Mouse (Mus musculus) macrophage (primary cell): ENCODE measurements at regions not wholly inside any gene's neighbourhood (a gene's known extent, or its start where the extent isn't known, plus 50 kb on each side); places are given as distances from the start of the nearest gene placed in this dataset.
A peak's percentile ranks its signal among the peaks of the same experiment; 100 is the strongest.

Source experiments
- H3K27ac ChIP-seq: fragments of 350-480 bp; formaldehyde crosslinking; 2 replicates; pipeline ENCODE4 v1.9.0; 2021
- H3K36me3 ChIP-seq: fragments of 350-480 bp; formaldehyde crosslinking; 2 replicates; pipeline ENCODE4 v1.9.0; 2021; ENCODE audit errors: inconsistent target
- H3K4me3 ChIP-seq: fragments of 350-480 bp; formaldehyde crosslinking; 2 replicates; pipeline ENCODE4 v1.9.0; 2021; ENCODE audit errors: inconsistent target
- H3K79me2 ChIP-seq: fragments of 350-480 bp; formaldehyde crosslinking; 2 replicates; pipeline ENCODE4 v1.9.0; 2021; ENCODE audit errors: inconsistent target
- WGBS: methylation state at CpG from one replicate; pipeline ENCODE4 v1.1.7; 2026; ENCODE audit warnings: inconsistent platforms; ENCODE audit not compliant: missing documents; 5-methylcytosine and 5-hydroxymethylcytosine counted together

GRCm38 (mm10) chr10:96523967-96524801 lies 92.6 kb upstream of the Btg1 start:
- WGBS = 93% methylated on average over 20 of the region's 20 CpGs
- H3K79me2 ChIP-seq = no peaks in the 10 kb centered on the region

GRCm38 (mm10) chr10:96527864-96528263 lies 88.9 kb upstream of the Btg1 start:
- WGBS = 100% methylated on average over 3 of the region's 3 CpGs
- H3K36me3 ChIP-seq = no peaks in the 10 kb centered on the region
- H3K27ac ChIP-seq = no peak overlapping the region
- H3K79me2 ChIP-seq = no peaks in the 10 kb centered on the region
- no peak overlapping the region for H3K4me3 ChIP-seq

More at GRCm38 (mm10) chr10:96523967-96524801, 92.6 kb upstream of the Btg1 start:
- no peak overlapping the region for H3K27ac ChIP-seq
- no peaks in the 10 kb centered on the region for H3K36me3 ChIP-seq
- no peak overlapping the region for H3K4me3 ChIP-seq

GRCm38 (mm10) chr10:96534547-96535124 lies 82.2 kb upstream of the Btg1 start:
- WGBS = 91% methylated on average over 7 of the region's 7 CpGs
- Histone ChIP-seq H3K79me2 (no peaks in the 10 kb centered on the region), H3K27ac (no peak overlapping the region), H3K4me3 (no peak overlapping the region), H3K36me3 (no peaks in the 10 kb centered on the region)

GRCm38 (mm10) chr10:96535461-96535860 lies 81.3 kb upstream of the Btg1 start:
- H3K79me2 ChIP-seq = no peaks in the 10 kb centered on the region
- 92% methylated on average over 9 of the region's 9 CpGs for WGBS
- H3K36me3 ChIP-seq = no peaks in the 10 kb centered on the region
- H3K27ac ChIP-seq = no peak overlapping the region
- H3K4me3 ChIP-seq = no peak overlapping the region

GRCm38 (mm10) chr10:96540828-96541227 lies 76.0 kb upstream of the Btg1 start:
- peak overlapping the region; percentile 37 for H3K27ac ChIP-seq
- H3K79me2 ChIP-seq = no peaks in the 10 kb centered on the region
- H3K36me3 ChIP-seq = no peaks in the 10 kb centered on the region
- 100% methylated on average over 2 of the region's 2 CpGs for WGBS
- no peak overlapping the region for H3K4me3 ChIP-seq

GRCm38 (mm10) chr10:96545312-96545711 lies 71.5 kb upstream of the Btg1 start:
- H3K4me3 ChIP-seq = no peak overlapping the region
- H3K79me2 ChIP-seq = no peaks in the 10 kb centered on the region
- 100% methylated on average over 6 of the region's 6 CpGs for WGBS
- no peaks in the 10 kb centered on the region for H3K36me3 ChIP-seq
- H3K27ac ChIP-seq = no peak overlapping the region

- H3K36me3 ChIP-seq = no peaks in the 10 kb centered on the region
- H3K4me3 ChIP-seq = no peak overlapping the region
- H3K27ac ChIP-seq = no peak overlapping the region
- H3K79me2 ChIP-seq = no peaks in the 10 kb centered on the region
- WGBS = 77% methylated on average over 2 of the region's 2 CpGs
These were observed 70.9 kb upstream of the Btg1 start for GRCm38 (mm10) chr10:96545761-96546388.

GRCm38 (mm10) chr10:96549651-96550050 lies 67.2 kb upstream of the Btg1 start:
- Histone ChIP-seq H3K79me2 (no peaks in the 10 kb centered on the region), H3K27ac (peak overlapping the region; percentile 75), H3K36me3 (no peaks in the 10 kb centered on the region), H3K4me3 (no peak overlapping the region)
- WGBS = 68% methylated on average over 2 of the region's 2 CpGs

GRCm38 (mm10) chr10:96550266-96550665 lies 66.5 kb upstream of the Btg1 start:
- H3K36me3 ChIP-seq = no peaks in the 10 kb centered on the region
- H3K4me3 ChIP-seq = no peak overlapping the region
- WGBS = 62% methylated on average over 4 of the region's 4 CpGs
- H3K27ac ChIP-seq = peak overlapping the region; percentile 75
- H3K79me2 ChIP-seq = no peaks in the 10 kb centered on the region

GRCm38 (mm10) chr10:96557336-96557735 lies 59.5 kb upstream of the Btg1 start:
- 96% methylated on average over 2 of the region's 2 CpGs for WGBS
- H3K36me3 ChIP-seq = no peaks in the 10 kb centered on the region
- no peak overlapping the region for H3K4me3 ChIP-seq
- H3K27ac ChIP-seq = no peak overlapping the region
- H3K79me2 ChIP-seq = no peaks in the 10 kb centered on the region

- Histone ChIP-seq H3K79me2 (no peaks in the 10 kb centered on the region), H3K36me3 (no peaks in the 10 kb centered on the region), H3K4me3 (no peak overlapping the region), H3K27ac (no peak overlapping the region)
These were observed 51.5 kb upstream of the Btg1 start for GRCm38 (mm10) chr10:96565343-96565742.
